Mouse (Mus musculus) small intestine, adult 2 months (tissue): ENCODE measurements at regions not wholly inside any gene's neighbourhood (a gene's known extent, or its start where the extent isn't known, plus 50 kb on each side); places are given as distances from the start of the nearest gene placed in this dataset.

Source experiments
- H3K27ac ChIP-seq: fragments of 200-500 bp; 2 replicates; pipeline ENCODE4 v1.5.1; 2012; ENCODE audit warnings: low read depth, low read length, control low read depth, inconsistent platforms; ENCODE audit not compliant: insufficient read depth
- H3K27me3 ChIP-seq: fragments of 200-500 bp; 2 replicates; pipeline ENCODE4 v1.6.1; 2012; ENCODE audit warnings: mild to moderate bottlenecking, moderate library complexity, low read length, inconsistent platforms; ENCODE audit not compliant: control insufficient read depth, insufficient read depth
- H3K36me3 ChIP-seq: fragments of 200-500 bp; 2 replicates; pipeline ENCODE4 v1.6.1; 2012; ENCODE audit warnings: mild to moderate bottlenecking, low read length, control low read depth, inconsistent platforms; ENCODE audit not compliant: control insufficient read depth, insufficient read depth
- H3K4me1 ChIP-seq: fragments of 200-500 bp; 2 replicates; pipeline ENCODE4 v1.6.1; 2012; ENCODE audit warnings: low read length, inconsistent platforms, mixed read lengths; ENCODE audit not compliant: control insufficient read depth, insufficient read depth, insufficient read length
- H3K4me3 ChIP-seq: fragments of 200-500 bp; 2 replicates; pipeline ENCODE4 v1.5.1; 2012; ENCODE audit warnings: low read depth, mild to moderate bottlenecking, control low read depth, inconsistent platforms, low read length, moderate library complexity
- CTCF ChIP-seq: fragments of 200-500 bp; IDR thresholded peaks from 2 replicates; pipeline ENCODE4 v1.5.1; 2012; ENCODE audit warnings: low read depth, mild to moderate bottlenecking, control low read depth, inconsistent platforms, low read length, moderate library complexity, mixed read lengths; ENCODE audit not compliant: insufficient replicate concordance, insufficient read length; ENCODE audit errors: extremely low read depth
- POLR2A ChIP-seq: fragments of 200-500 bp; IDR thresholded peaks from 2 replicates; pipeline ENCODE4 v1.6.1; 2012; ENCODE audit warnings: low read depth, mild to moderate bottlenecking, control low read depth, inconsistent platforms, low read length, moderate library complexity
- WGBS: fragments of 180-500 bp; shearing (Covaris S2); methylation state at CpG from one replicate; pipeline ENCODE4 v1.1.7; 2018; 5-methylcytosine and 5-hydroxymethylcytosine counted together

DNA sequence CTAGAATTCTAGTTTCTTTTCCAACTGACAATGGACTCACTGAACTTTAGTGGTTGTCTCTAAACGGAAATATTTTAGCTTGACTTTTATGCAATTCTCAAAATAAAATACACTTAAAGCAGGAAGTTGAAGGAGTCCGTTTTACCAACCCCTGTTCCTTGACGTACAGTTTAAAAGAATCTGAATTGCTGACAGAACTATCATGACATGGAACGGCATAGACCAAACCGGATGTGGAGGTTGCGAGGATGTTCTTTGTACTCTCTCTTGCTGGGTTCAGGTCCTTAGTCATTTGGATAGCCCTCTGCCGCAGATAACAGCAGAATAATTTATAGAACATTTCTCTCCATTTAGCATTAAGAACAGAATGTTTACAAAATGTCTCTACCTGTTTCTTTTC is 673.6 kb upstream of the Ptbp2 start:
- H3K4me3 ChIP-seq: no peak overlapping the region
- 73% methylated on average over 7 of the region's 7 CpGs for WGBS
- no peaks in the 10 kb centered on the region for H3K4me1 ChIP-seq
- H3K27ac ChIP-seq: no peak overlapping the region
- no peaks in the 10 kb centered on the region for H3K36me3 ChIP-seq
- no peaks in the 10 kb centered on the region for H3K27me3 ChIP-seq
- no peak for TF ChIP-seq POLR2A
- TF ChIP-seq CTCF: no peak

DNA sequence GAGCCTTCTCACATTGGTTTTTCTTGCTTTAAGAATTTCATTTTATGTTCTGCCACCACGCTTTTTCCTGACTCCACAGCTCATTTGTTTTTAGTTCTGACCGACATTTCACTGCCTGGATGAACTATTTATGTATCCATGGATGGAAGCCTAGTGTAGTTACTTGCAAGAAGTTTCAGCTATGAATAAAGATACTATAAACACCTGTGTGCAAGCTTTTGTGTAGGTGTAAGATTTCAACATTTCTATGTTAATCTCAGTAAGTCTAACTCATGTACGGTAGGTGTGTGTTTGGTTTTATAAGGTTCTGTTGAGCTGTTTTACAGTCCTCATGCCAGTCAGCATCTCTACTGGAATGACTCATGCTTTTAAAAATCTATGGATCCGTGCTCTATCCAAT is 656.9 kb upstream of the Ptbp2 start:
- Histone ChIP-seq H3K36me3 (no peaks in the 10 kb centered on the region), H3K27me3 (no peaks in the 10 kb centered on the region), H3K4me3 (no peak overlapping the region), H3K27ac (no peak overlapping the region), H3K4me1 (no peaks in the 10 kb centered on the region)
- TF ChIP-seq POLR2A (no peak), CTCF (no peak)
- 78% methylated on average over 4 of the region's 4 CpGs for WGBS

DNA sequence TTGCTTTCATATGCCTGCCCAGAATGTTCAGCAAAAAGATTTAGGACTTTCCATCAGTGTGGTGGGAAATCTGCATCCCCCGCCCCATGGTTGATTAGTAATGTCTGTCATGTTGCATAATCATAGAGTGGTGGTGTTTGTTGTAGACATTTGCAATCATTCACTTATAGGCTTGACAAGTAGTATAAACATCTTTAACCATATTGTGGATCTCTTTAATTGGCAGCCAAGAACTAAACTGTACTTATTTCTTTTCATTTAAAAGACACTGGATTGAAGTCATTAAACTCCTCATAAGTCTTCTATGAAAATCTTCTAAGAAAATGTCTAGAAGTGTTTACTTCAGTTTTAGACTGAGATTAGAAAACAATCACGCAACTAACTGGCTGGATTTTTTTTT is 646.0 kb upstream of the Ptbp2 start:
- TF ChIP-seq CTCF: no peak
- TF ChIP-seq POLR2A: no peak
- H3K4me3 ChIP-seq: no peak overlapping the region
- H3K27ac ChIP-seq: no peak overlapping the region
- 71% methylated on average over 2 of the region's 2 CpGs for WGBS
- H3K27me3 ChIP-seq: no peaks in the 10 kb centered on the region
- H3K36me3 ChIP-seq: no peaks in the 10 kb centered on the region
- H3K4me1 ChIP-seq: no peaks in the 10 kb centered on the region

DNA sequence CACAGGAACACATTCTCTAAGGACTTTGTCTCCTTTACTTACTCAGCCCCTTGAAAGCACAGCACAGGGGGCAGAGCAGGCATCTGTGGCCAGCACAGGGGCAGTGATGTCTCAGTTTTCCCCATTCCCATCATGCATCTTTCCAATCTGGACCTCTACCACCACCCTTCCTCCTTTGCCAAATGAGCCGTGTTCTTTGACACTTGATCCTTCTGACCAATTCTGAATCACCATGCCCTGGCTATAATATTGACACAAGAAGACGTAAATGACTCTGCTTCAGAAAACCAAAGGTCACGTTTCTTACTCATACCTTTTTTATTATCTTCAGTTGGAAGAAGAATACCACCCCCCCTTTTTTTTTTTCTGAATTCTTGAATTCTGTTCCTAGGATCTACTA is 632.4 kb upstream of the Ptbp2 start:
- Histone ChIP-seq H3K4me1 (no peaks in the 10 kb centered on the region), H3K36me3 (no peaks in the 10 kb centered on the region), H3K27ac (no peak overlapping the region), H3K27me3 (no peaks in the 10 kb centered on the region), H3K4me3 (no peak overlapping the region)
- WGBS: 32% methylated on average over 3 of the region's 3 CpGs
- TF ChIP-seq CTCF (no peak), POLR2A (no peak)

DNA sequence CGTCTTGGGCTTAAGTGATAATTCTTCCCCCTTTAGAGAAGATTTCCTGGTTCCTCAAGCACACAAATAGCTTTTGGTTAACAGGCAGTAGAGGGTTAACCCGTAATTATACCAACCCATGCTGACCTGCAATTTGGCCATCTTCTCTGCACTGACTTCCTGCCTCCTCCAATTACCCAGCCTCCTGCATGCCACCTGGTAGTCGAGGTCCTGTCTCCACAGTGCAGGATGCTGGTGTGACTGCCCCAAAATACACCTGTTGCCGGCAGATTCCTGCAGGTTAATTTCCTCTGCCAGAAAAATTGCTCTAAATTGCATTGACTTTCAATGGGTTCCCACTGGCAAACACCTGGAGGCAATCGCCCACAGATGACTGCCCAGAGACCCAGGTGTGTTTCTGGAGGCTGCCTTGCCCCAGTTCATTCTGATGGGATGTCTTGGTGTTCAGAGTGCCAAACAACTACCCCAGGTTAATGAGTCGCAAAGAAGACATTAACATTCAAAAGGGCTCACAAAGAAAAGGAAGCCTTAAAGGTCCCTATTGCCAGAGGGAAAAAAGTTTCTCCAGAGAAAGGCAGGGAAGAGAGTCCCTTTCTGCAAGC is 591.5 kb upstream of the Ptbp2 start:
- 38% methylated on average over 6 of the region's 6 CpGs for WGBS
- Histone ChIP-seq H3K27ac (no peak overlapping the region), H3K36me3 (no peaks in the 10 kb centered on the region), H3K4me1 (no peaks in the 10 kb centered on the region), H3K4me3 (no peak overlapping the region), H3K27me3 (no peaks in the 10 kb centered on the region)
- TF ChIP-seq POLR2A: no peak
- TF ChIP-seq CTCF: no peak

DNA sequence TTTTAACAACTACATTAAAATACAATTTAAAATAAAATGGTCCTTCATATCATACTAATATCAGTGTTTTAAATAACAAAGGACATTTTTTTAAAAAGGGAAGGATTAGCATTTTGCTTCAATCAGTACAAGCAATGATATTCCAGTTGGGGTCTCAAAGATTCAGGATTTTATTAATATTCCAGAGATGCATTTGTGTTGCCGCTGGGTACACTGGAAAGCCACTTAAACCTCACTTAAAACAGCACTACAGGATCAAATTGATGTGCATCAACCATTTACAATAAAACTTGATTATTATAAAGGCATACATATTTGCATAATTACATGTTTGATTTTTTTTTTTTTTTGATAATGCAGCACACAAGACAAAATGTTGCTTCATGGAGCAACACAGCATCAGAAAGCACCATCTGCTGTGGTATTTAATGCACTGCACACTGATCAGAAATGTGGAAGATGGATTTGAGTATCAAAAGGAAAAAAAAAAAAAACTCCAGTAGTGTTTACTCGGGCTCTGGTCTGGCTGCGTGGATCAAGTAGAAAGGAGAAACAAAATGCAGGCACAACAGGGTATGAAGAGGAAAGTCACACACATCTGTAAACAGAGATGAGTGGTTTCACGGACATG is 558.6 kb upstream of the Ptbp2 start:
- H3K4me3 ChIP-seq: no peak overlapping the region
- 72% methylated on average over 4 of the region's 4 CpGs for WGBS
- H3K36me3 ChIP-seq: no peaks in the 10 kb centered on the region
- H3K4me1 ChIP-seq: no peaks in the 10 kb centered on the region
- TF ChIP-seq POLR2A (no peak), CTCF (no peak)
- no peak overlapping the region for H3K27ac ChIP-seq
- no peaks in the 10 kb centered on the region for H3K27me3 ChIP-seq

DNA sequence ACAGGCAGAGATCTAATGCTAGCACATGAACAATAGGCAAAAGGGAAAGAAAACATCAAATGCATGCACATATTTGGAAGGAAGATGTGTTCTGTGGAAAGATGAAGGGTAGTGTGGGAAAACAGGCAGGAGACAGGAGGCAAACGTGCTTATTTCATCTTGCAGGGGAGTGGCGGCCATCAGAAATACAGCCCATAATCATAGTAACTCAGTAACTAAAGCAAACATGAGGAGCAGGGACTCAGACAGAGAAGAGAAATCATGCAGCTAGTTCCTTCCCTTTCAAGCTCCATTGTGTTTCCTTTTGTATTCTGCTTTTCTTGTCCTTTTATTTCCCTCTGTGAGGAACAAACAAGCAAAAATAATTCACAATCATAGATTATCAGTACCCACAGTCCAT is 557.6 kb upstream of the Ptbp2 start:
- no peak overlapping the region for H3K27ac ChIP-seq
- H3K4me1 ChIP-seq: no peaks in the 10 kb centered on the region
- no peaks in the 10 kb centered on the region for H3K27me3 ChIP-seq
- no peak overlapping the region for H3K4me3 ChIP-seq
- TF ChIP-seq POLR2A (no peak), CTCF (no peak)
- H3K36me3 ChIP-seq: no peaks in the 10 kb centered on the region
- 22% methylated on average over 2 of the region's 2 CpGs for WGBS
